Mouse (Mus musculus): ENCODE measurements around the gene Fto. TPM values are rescaled to one million over a fixed set of nuclear protein-coding genes. Genes with fewer than 3 reads are reported as not detected.
A peak's percentile ranks its signal among the peaks of the same experiment; 100 is the strongest.

Fto gene
- polyA plus RNA-seq, 1 experiment from 2014 or later, result 63.7 TPM

DNA sequence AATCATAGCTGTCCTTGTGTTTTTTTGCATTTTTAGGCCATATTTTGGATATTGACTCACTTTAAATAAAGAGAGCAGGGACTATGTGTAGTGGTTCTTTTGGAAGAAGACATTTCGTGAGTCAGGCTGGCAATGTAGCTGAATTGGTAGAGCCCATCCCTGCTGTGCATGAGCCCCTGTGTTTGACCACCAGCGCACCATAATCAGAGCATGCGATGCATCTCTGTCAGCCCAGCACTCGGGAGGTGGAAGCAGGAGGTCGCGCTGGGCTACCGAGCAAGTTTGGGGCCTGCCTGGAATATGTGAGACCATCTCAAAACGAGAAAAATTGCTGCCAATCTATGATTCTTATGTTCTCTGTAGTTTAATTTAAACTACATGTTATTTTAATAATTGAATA is 156.1 kb downstream of the Fto start:
- in situ Hi-C loops (cut with MboI; ENCODE audit: low pct_unique_long_range_greater_than_20kb), result loop anchor here (5.0 kb wide), 1 partner anchor 77 kb away; no protein-coding TSS in a partner anchor
- ATAC-seq (no peak), DNase-seq (ENCODE audit: low read depth, low spot score) (no peak)
- H3K27me3 ChIP-seq, result no peaks in the 10 kb centered on the region
- ChIA-PET POLR2A (no interaction called here), CTCF (interaction anchor here (1.2 to 5.0 kb wide), 3 partner anchors 18 to 86 kb away, joined by 3 to 15 read pairs (median 3); no protein-coding TSS in a partner anchor)
- TF ChIP-seq CTCF (IDR thresholded peaks at IDR 0.05), result no peak

DNA sequence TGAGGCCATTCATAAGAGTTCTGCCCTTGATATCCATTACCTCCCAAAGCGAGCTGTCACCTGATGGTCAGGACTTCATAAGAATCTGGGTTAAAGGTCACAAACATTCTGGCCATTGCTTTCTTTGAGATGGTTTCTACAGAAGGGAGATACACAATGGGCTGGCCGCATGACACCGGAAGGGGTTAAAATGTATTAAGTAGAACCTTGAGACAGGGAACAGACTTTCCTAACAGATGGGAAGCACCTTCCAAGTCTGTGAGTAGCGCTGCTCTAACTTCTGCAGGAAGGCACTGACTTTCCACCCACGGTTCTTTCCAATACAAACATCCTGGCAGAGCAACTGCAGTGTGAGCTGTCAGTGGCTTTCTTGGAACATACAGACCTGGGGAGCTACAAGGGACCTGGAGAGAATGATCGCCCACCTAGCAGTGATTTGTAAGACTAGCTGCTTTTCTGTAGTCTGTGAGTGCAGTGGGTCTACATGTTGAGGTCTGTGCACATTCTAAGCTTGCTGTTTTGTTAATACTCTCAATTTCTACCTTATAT is 161.5 kb downstream of the Fto start:
- TF ChIP-seq CTCF (IDR thresholded peaks at IDR 0.05), result no peak
- in situ Hi-C loops (cut with MboI; ENCODE audit: low pct_unique_long_range_greater_than_20kb), result no loop called here
- no peak for DNase-seq (ENCODE audit: low read depth, low spot score)
- ChIA-PET POLR2A (no interaction called here), CTCF (interaction anchor here (1.2 to 1.4 kb wide), 3 partner anchors 11 to 82 kb away, joined by 3 to 4 read pairs (median 4); no protein-coding TSS in a partner anchor)
- ATAC-seq, result no peak
- no peaks in the 10 kb centered on the region for H3K27me3 ChIP-seq

GRCm38 (mm10) chr8:91476988-91477387 is 163.7 kb downstream of the Fto start:
- TF ChIP-seq CTCF (IDR thresholded peaks at IDR 0.05), result no peak
- in situ Hi-C loops (cut with MboI; ENCODE audit: low pct_unique_long_range_greater_than_20kb), result no loop called here
- ChIA-PET CTCF (no interaction called here), POLR2A (no interaction called here)
- no peak for DNase-seq (ENCODE audit: low read depth, low spot score)
- no peak for ATAC-seq
- no peaks in the 10 kb centered on the region for H3K27me3 ChIP-seq

DNA sequence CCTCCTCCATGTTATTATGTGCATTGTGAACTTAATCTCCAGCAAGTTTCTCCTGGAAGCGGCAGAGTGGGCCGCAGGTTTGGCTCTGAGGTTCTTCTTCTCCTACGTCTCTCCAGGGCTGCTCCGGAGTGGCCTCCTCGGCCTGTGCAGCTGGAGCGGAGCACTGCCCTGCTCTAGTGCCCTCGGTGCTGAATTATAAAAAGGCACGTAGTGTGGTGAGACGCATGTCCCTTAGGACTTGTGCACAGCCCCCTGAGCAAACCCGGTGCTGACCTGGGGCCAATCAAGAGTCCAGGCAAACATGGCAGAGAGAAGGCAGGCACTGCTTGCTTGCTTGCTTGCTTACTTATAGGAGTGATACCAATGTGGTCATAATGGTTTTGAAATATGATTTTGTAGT is 164.1 kb downstream of the Fto start:
- DNase-seq (ENCODE audit: low read depth, low spot score), result no peak
- ChIA-PET POLR2A (no interaction called here), CTCF (no interaction called here)
- TF ChIP-seq CTCF (IDR thresholded peaks at IDR 0.05), result no peak
- H3K27me3 ChIP-seq, result no peaks in the 10 kb centered on the region
- ATAC-seq, result no peak
- in situ Hi-C loops (cut with MboI; ENCODE audit: low pct_unique_long_range_greater_than_20kb), result no loop called here

DNA sequence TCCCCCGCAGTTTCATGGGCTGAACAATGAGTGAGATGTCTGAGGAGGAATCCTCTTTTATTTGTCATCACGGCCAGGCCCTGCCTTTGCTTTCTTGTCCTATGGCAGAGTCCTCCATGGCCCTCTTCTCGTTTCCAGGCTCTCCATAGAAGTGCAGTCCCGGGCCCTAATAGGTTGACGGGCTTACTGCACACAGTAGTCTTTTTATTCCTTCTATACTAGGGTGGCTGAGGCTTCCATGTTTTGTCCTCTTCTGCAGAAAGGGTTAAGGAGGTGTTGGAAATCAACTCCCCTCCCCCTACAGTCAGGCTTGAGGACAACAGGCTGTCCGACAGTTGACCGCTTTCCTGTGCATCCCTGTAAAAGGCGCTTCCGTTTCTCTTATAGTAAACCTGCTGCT is 169.2 kb downstream of the Fto start:
- TF ChIP-seq CTCF (IDR thresholded peaks at IDR 0.05), result no peak
- ATAC-seq (no peak), DNase-seq (ENCODE audit: low read depth, low spot score) (no peak)
- no peaks in the 10 kb centered on the region for H3K27me3 ChIP-seq
- in situ Hi-C loops (cut with MboI; ENCODE audit: low pct_unique_long_range_greater_than_20kb), result no loop called here
- ChIA-PET CTCF (interaction anchor here (1.4 kb wide), 1 partner anchor 100 kb away, joined by 3 read pairs; no protein-coding TSS in a partner anchor), POLR2A (no interaction called here)

GRCm38 (mm10) chr8:91486394-91486793 is 173.1 kb downstream of the Fto start:
- in situ Hi-C loops (cut with MboI; ENCODE audit: low pct_unique_long_range_greater_than_20kb), result loop anchor here (5.0 kb wide), 2 partner anchors 104 to 306 kb away; no protein-coding TSS in a partner anchor

GRCm38 (mm10) chr8:91487456-91487855 is 174.1 kb downstream of the Fto start:
- in situ Hi-C loops (cut with MboI; ENCODE audit: low pct_unique_long_range_greater_than_20kb), result loop anchor here (5.0 kb wide), 2 partner anchors 105 to 305 kb away; no protein-coding TSS in a partner anchor
- no peak for DNase-seq (ENCODE audit: low read depth, low spot score)
- no peak for TF ChIP-seq CTCF (IDR thresholded peaks at IDR 0.05)
- ChIA-PET CTCF (interaction anchor here (1.0 to 2.5 kb wide), 10 partner anchors 13 to 450 kb away, joined by 3 to 15 read pairs (median 5); no protein-coding TSS in a partner anchor), POLR2A (no interaction called here)
- ATAC-seq, result no peak
- no peaks in the 10 kb centered on the region for H3K27me3 ChIP-seq

More at GRCm38 (mm10) chr8:91486394-91486793, 173.1 kb downstream of the Fto start:
- CTCF ChIA-PET, result interaction anchor here (1.1 to 2.4 kb wide), 5 partner anchors 15 to 108 kb away, joined by 3 to 15 read pairs (median 4); no protein-coding TSS in a partner anchor
- H3K27me3 ChIP-seq, result no peaks in the 10 kb centered on the region
- no peak for DNase-seq (ENCODE audit: low read depth, low spot score)
- TF ChIP-seq CTCF (IDR thresholded peaks at IDR 0.05), result no peak
- ATAC-seq, result no peak
- POLR2A ChIA-PET, result no interaction called here

- POLR2A ChIA-PET, result interaction anchor here (0.7 kb wide), 1 partner anchor 687 kb away, joined by 4 read pairs; no protein-coding TSS in a partner anchor
- DNase-seq (ENCODE audit: low read depth, low spot score) (no peak), ATAC-seq (peak; percentile 80)
- CTCF ChIA-PET, result interaction anchor here (0.7 to 2.8 kb wide), 10 partner anchors 15 to 449 kb away, joined by 3 to 20 read pairs (median 5); no protein-coding TSS in a partner anchor
- TF ChIP-seq CTCF (IDR thresholded peaks at IDR 0.05), result peak; percentile 92
- H3K27me3 ChIP-seq, result no peaks in the 10 kb centered on the region
- in situ Hi-C loops (cut with MboI; ENCODE audit: low pct_unique_long_range_greater_than_20kb), result loop anchor here (5.0 kb wide), 2 partner anchors 106 to 304 kb away; no protein-coding TSS in a partner anchor
These were observed 174.9 kb downstream of the Fto start for GRCm38 (mm10) chr8:91488086-91488783.

DNA sequence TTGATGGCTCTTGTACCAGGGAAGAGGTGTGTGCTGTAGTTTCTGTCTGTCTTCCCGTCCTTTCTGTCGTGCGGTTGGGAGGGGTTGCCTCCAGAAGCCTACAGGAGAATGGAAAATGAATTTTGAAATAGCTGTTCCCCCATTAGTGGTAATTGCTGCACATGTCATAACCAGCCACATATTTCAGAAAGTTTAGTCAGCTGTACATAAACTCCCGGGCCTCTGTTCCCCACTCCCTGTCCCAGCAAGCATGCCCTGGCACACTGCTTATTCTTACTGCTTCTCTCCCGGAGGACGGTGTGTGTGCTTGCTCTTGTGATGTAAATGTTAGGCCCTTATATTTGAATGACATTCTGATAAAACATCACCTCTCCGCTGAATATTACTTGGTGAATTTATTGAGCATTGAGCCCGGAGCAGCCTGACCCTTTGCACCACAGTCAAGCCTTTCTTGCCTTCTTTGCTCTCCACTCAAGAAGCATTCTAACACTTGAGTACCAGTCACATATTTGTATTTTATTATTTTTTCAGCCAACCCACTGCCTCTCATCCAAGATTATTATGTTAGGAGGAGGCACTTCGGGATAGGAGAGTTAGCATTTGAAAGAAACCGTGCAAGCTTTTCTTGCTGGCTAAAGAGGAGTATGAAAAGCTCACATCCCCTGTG is 175.6 kb downstream of the Fto start:
- DNase-seq (ENCODE audit: low read depth, low spot score) (no peak), ATAC-seq (no peak)
- ChIA-PET CTCF (interaction anchor here (0.7 to 2.8 kb wide), 10 partner anchors 15 to 448 kb away, joined by 3 to 20 read pairs (median 5); no protein-coding TSS in a partner anchor), POLR2A (interaction anchor here (0.6 to 1.2 kb wide), 4 partner anchors 40 to 687 kb away, joined by 3 to 4 read pairs (median 4); no protein-coding TSS in a partner anchor)
- no peak for TF ChIP-seq CTCF (IDR thresholded peaks at IDR 0.05)
- in situ Hi-C loops (cut with MboI; ENCODE audit: low pct_unique_long_range_greater_than_20kb), result loop anchor here (5.0 kb wide), 2 partner anchors 107 to 303 kb away; no protein-coding TSS in a partner anchor
- H3K27me3 ChIP-seq, result no peaks in the 10 kb centered on the region

- ChIA-PET CTCF (interaction anchor here (1.2 to 2.8 kb wide), 4 partner anchors 27 to 110 kb away, joined by 3 to 20 read pairs (median 4); no protein-coding TSS in a partner anchor), POLR2A (interaction anchor here (1.2 kb wide), 2 partner anchors 39 to 111 kb away, joined by 4 read pairs; no protein-coding TSS in a partner anchor)
- no peak for DNase-seq (ENCODE audit: low read depth, low spot score)
- TF ChIP-seq CTCF (IDR thresholded peaks at IDR 0.05), result no peak
- no peaks in the 10 kb centered on the region for H3K27me3 ChIP-seq
- in situ Hi-C loops (cut with MboI; ENCODE audit: low pct_unique_long_range_greater_than_20kb), result no loop called here
- ATAC-seq, result no peak
These were observed 176.7 kb downstream of the Fto start for GRCm38 (mm10) chr8:91490065-91490464.

All from Patski (cell line).